Mouse (Mus musculus): ENCODE results near the gene Ptpre. TPM values are rescaled to one million over a fixed set of nuclear protein-coding genes. Genes with fewer than 3 reads are reported as not detected.

The Ptpre gene
- polyA plus RNA-seq, 1 experiment from 2014 or later, result 2.8 TPM

- Histone ChIP-seq H3K27me3 (no peaks in the 10 kb centered on the region), H3K27ac (replicated peaks) (no peak overlapping the region; the same call in 1 of the 2 replicates), H3K9ac (no peak overlapping the region), H3K36me3 (replicated peaks) (no peaks in the 10 kb centered on the region), H3K9me3 (replicated peaks) (no peaks in the 10 kb centered on the region), H3K4me3 (replicated peaks) (no peak overlapping the region), H3K4me1 (replicated peaks) (peaks cover 17% of the 10 kb centered on the region), H3K4me2 (no peak overlapping the region)
- 78% methylated on average over 5 of the region's 5 CpGs for WGBS (ENCODE audit: insufficient replicate concordance)
- ATAC-seq (ENCODE audit: insufficient read depth), result no peak
Observed at GRCm38 (mm10) chr7:135734379-135734778, 197.1 kb downstream of the Ptpre start.

- Histone ChIP-seq H3K4me3 (replicated peaks) (no peak overlapping the region), H3K9ac (0 out of 2 replicates have a peak overlapping the region, but pooled peaks have one; percentile 29), H3K9me3 (replicated peaks) (no peaks in the 10 kb centered on the region), H3K27me3 (no peaks in the 10 kb centered on the region), H3K36me3 (replicated peaks) (no peaks in the 10 kb centered on the region), H3K4me1 (replicated peaks) (peaks cover 17% of the 10 kb centered on the region), H3K27ac (replicated peaks) (no peak overlapping the region; the same call in 1 of the 2 replicates), H3K4me2 (peak overlapping the region; percentile 72)
- ATAC-seq (ENCODE audit: insufficient read depth), result no peak
- WGBS (ENCODE audit: insufficient replicate concordance), result 77% methylated on average over 9 of the region's 9 CpGs
Observed at GRCm38 (mm10) chr7:135734911-135735646, 197.8 kb downstream of the Ptpre start.

MicroRNAs within 50 kb of the gene (microRNA counts, 519-probe panel; counts per million panel counts)
- microRNA mmu-miR-1962, result 1,631 counts per million, percentile 11 among the panel's probes with 10 or more counts

Small RNA genes within 50 kb of the gene (microRNA-seq; reads per million reads assigned to microRNA genes)
- not detected for gene Mir1962

Other genes starting within 250 kb of the Ptpre start
- gene Foxi2, start 127.2 kb upstream of the Ptpre start, polyA plus RNA-seq (2015; fragmentation: Nextera tagmentation; extraction: Ambion mirVana), result not detected in 2 replicates
- gene Clrn3, start 8.8 kb upstream of the Ptpre start, polyA plus RNA-seq (2015; fragmentation: Nextera tagmentation; extraction: Ambion mirVana), result 0.03 TPM in 1 of 2 replicates, not detected in the other
- 99.4 and 99.7 TPM in 2 replicates for gene Mki67, start 178.9 kb downstream of the Ptpre start, polyA plus RNA-seq (2015; fragmentation: Nextera tagmentation; extraction: Ambion mirVana)

All from liver, embryonic 15.5 days (tissue).